Mouse (Mus musculus) C2C12 (cell line): Measurements from ENCODE around the gene Secisbp2. TPM values are rescaled to one million over a fixed set of nuclear protein-coding genes. Genes with fewer than 3 reads are reported as not detected.
"Not testable (repeated sequence)": the region's sequence is repeated elsewhere in the genome, so short reads cannot be mapped to it uniquely, and the experiment has no call there.

Experiments
- H3K27me3 ChIP-seq: one replicate; pipeline ENCODE4 v1.6.1; 2011; ENCODE audit not compliant: control insufficient read depth, insufficient read depth, insufficient read length
- H3K36me3 ChIP-seq: one replicate; pipeline ENCODE4 v1.6.1; 2011; ENCODE audit not compliant: control insufficient read depth, insufficient read depth
- H3K4me3 ChIP-seq: one replicate; pipeline ENCODE4 v1.5.1; 2011; ENCODE audit warnings: mild to moderate bottlenecking, control low read depth; ENCODE audit not compliant: poor library complexity, insufficient read depth, severe bottlenecking
- H3K79me2 ChIP-seq: one replicate; pipeline ENCODE4 v1.6.1; 2011; ENCODE audit not compliant: control insufficient read depth, insufficient read depth
- H3K79me3 ChIP-seq: one replicate; pipeline ENCODE4 v1.6.1; 2011; ENCODE audit warnings: low read depth, control low read depth
- H3ac ChIP-seq: one replicate; pipeline ENCODE3; 2011; ENCODE audit warnings: low read depth; ENCODE audit not compliant: control insufficient read depth, insufficient read length
- CEBPB ChIP-seq: IDR thresholded peaks from one replicate; pipeline ENCODE4 v1.6.1; 2011; ENCODE audit warnings: low read depth, mild to moderate bottlenecking, control low read depth, moderate library complexity
- CTCF ChIP-seq: IDR thresholded peaks from one replicate; pipeline ENCODE4 v1.5.1; 2011; ENCODE audit not compliant: control insufficient read depth, insufficient read depth, insufficient read length
- FOSL1 ChIP-seq: IDR thresholded peaks from one replicate; pipeline ENCODE4 v1.8.0; 2011; ENCODE audit warnings: mild to moderate bottlenecking, low read length; ENCODE audit not compliant: poor library complexity, insufficient read depth, severe bottlenecking
- MAX ChIP-seq: IDR thresholded peaks from one replicate; pipeline ENCODE4 v1.6.1; 2011; ENCODE audit warnings: mild to moderate bottlenecking, control low read depth
- MYOD1 ChIP-seq: IDR thresholded peaks from one replicate; pipeline ENCODE4 v1.6.1; 2011; ENCODE audit warnings: low read depth; ENCODE audit not compliant: control insufficient read depth, insufficient read length
- MYOG ChIP-seq: IDR thresholded peaks from one replicate; pipeline ENCODE4 v1.6.1; 2011; ENCODE audit not compliant: control insufficient read depth, insufficient read length; ENCODE audit errors: extremely low read depth
- USF1 ChIP-seq: IDR thresholded peaks from one replicate; pipeline ENCODE4 v1.6.1; 2011; ENCODE audit warnings: low read depth, mild to moderate bottlenecking, control low read depth, moderate library complexity
- polyA plus RNA-seq: library from polyadenylated mRNA; unstranded; fragments of >200 nt; fragmentation: generic; extraction: Trizol; gene quantifications from one replicate; pipeline ENCODE4 v1.2.1, GENCODE M21; 2012; ENCODE audit warnings: missing spikeins

The Secisbp2 gene
- polyA plus RNA-seq, 1 experiment = 6.1 TPM

DNA sequence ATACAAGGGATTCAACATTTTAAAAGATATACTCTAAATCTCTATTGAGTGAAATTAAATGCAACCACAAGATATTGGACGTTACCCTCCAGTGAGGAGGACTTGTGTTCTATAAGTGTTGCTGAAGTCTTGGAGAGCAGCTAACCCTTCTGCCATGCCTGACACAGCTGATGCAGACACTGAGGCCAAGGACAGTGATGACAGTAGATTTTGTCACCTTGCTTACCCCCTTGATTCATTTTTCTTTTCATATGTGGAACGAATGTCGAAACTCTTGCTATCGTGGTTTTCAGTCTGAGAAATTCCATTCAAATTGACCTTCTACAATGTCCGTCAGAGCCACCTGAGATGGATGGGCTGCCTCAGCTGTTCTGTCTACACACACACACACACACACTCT is 28.9 kb upstream of the Secisbp2 start:
- no peak overlapping the region for H3ac ChIP-seq
- H3K36me3 ChIP-seq = no peaks in the 10 kb centered on the region
- no peaks in the 10 kb centered on the region for H3K79me3 ChIP-seq
- H3K27me3 ChIP-seq = no peaks in the 10 kb centered on the region
- no peak overlapping the region for H3K4me3 ChIP-seq
- TF ChIP-seq MYOD1 (no peak), USF1 (no peak), FOSL1 (no peak), CTCF (no peak), CEBPB (no peak), MYOG (no peak), MAX (no peak)
- no peaks in the 10 kb centered on the region for H3K79me2 ChIP-seq

DNA sequence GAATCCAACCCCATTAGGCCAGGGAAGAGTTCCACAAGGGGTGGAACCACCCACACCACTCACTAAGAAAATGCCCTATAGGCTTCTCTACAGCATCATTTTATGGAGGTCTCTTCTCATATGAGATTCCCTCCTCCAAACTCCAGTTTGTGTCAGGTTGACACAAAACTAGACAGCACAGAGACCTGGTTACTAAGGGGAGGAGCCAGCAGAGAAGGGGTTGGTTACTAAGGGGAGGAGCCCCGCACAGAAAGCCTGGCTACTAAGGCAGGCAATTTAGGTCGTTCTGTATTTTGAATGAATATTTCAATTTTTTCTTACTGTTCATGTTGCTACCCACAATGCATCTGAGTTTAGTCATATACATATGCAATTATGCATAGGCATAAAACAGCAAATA is 27.8 kb upstream of the Secisbp2 start:
- no peak overlapping the region for H3K4me3 ChIP-seq
- no peak overlapping the region for H3ac ChIP-seq
- H3K36me3 ChIP-seq = no peaks in the 10 kb centered on the region
- H3K79me2 ChIP-seq = no peaks in the 10 kb centered on the region
- TF ChIP-seq USF1 (no peak), CTCF (no peak), FOSL1 (no peak), MAX (no peak), CEBPB (no peak), MYOD1 (no peak), MYOG (no peak)
- no peaks in the 10 kb centered on the region for H3K27me3 ChIP-seq
- no peaks in the 10 kb centered on the region for H3K79me3 ChIP-seq

DNA sequence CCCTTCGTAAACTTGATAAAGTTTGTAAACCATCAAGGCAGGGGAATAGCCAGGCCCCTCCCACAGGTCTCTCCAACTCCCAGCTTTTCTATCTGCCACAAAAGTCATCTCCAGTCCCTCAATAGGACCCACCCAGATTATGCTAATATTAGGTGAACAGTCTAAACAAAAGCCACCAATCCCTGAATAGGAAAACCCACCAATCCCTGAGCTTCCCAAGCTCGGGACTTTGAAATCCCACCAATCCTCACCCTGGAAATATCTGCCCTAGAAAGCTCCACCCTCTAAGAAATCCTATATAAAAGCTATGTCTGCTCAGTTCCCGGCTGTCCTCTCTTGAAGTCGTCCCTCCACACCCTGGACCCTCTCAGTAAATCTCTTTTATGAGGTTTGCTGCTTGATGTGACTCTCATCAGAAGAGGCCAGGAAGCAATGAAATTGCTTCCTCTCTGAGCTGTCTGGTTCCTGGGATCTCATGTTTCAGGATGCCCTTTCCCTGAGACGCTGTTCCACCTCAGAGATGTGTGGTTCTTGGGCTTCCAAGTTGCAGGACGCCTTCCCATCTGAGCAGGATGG is 23.1 kb upstream of the Secisbp2 start:
- H3ac ChIP-seq = no peak overlapping the region
- no peak for TF ChIP-seq CTCF
- no peak for TF ChIP-seq USF1
- no peak for TF ChIP-seq MAX
- no peak for TF ChIP-seq MYOG
- TF ChIP-seq CEBPB = no peak
- TF ChIP-seq FOSL1 = no peak
- no peak for TF ChIP-seq MYOD1
- H3K79me3 ChIP-seq = no peaks in the 10 kb centered on the region
- no peaks in the 10 kb centered on the region for H3K79me2 ChIP-seq
- no peaks in the 10 kb centered on the region for H3K36me3 ChIP-seq
- H3K27me3 ChIP-seq = no peaks in the 10 kb centered on the region
- no peak overlapping the region for H3K4me3 ChIP-seq

DNA sequence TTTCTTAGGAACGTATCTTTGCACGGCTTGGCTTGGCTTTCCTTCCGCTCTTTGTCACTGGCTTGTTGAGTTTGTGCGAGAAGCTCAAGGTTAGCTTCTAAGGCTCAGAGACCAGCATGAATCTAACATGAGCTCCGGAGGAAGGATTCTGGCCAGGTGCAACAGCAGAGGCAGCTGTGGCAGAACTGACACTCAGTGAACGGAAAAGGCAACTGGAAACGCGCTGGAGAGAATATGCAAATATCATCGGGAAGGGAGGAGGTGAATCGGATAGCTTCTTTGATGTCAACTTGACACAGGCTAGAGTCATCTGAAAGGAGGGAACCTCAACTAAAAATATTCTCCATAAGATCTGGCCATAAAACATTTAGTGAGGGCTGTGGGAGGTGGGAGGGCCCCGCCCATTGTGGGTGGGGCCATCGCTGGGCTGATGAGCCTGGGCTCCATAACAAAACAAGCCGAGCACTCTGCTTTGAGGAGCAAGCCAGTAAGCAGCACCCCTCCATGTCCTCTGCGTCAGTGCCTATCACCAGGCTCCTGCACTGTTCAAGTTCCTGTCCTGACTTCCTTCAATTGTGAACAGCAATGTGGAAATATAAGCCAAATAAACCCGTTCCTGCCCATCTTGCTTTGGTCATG is 20.0 kb upstream of the Secisbp2 start:
- H3K27me3 ChIP-seq = no peaks in the 10 kb centered on the region
- no peaks in the 10 kb centered on the region for H3K36me3 ChIP-seq
- no peaks in the 10 kb centered on the region for H3K79me3 ChIP-seq
- H3K79me2 ChIP-seq = no peaks in the 10 kb centered on the region
- TF ChIP-seq USF1 (no peak), CEBPB (no peak), MAX (no peak), FOSL1 (no peak), MYOG (no peak), MYOD1 (no peak), CTCF (no peak)
- H3ac ChIP-seq = no peak overlapping the region
- no peak overlapping the region for H3K4me3 ChIP-seq

DNA sequence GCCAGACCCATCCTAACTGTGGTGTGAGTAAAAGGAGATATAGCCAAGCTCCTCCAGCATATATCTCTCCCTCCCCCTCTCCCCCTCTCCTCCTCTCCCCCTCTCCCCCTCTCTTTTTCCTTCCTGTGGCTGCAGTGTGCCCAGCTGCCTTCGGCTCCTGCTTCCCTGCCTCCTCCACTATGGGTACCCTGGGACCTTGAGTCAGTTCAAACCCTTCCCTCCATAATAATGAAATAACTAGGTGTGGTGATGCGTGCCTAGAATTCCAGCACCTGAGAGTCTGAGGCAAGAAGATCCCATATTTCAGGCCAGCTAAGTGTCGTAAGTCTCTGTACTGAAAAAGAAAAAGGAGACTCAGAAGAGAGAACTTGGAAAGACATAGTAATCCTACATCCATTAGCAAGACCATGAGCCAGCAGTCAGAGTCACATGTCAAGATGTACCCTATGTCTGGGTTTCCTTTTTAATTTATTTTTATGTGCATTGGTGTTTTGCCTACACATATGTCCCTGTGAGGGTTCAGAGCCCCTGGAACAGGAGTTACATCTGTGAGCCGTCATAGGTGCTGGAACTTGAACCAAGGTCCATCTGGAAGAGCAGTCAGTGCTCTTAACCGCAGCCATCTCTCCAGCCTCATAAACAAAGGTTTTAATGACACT is 18.8 kb upstream of the Secisbp2 start:
- Histone ChIP-seq H3K36me3 (no peaks in the 10 kb centered on the region), H3K27me3 (no peaks in the 10 kb centered on the region), H3K79me2 (no peaks in the 10 kb centered on the region), H3K79me3 (no peaks in the 10 kb centered on the region), H3ac (no peak overlapping the region), H3K4me3 (no peak overlapping the region)
- TF ChIP-seq USF1 (no peak), CEBPB (no peak), MYOG (no peak), CTCF (no peak), MYOD1 (no peak), MAX (no peak), FOSL1 (no peak)

DNA sequence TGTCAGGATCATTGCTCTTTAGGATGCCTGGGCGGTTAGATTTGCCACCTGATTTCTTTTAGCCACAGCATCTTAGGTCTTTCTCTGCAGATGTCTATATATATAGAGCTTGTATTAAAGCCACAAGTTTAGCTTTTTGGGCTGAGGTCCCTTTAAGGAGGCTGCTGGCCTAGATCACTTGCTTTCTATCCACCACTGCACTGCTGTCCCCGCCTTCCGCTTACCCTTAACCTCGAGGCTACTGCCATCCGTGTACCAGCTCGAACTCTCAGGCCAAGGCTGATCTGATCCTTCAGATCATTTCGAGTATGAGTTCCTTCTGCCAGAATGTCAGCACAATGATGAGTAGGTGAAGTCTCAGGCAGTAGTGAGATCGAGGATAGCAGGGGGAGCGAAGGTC is 16.1 kb upstream of the Secisbp2 start:
- H3K4me3 ChIP-seq, H3ac ChIP-seq, H3K79me2 ChIP-seq, H3K27me3 ChIP-seq, H3K79me3 ChIP-seq, H3K36me3 ChIP-seq: not testable (repeated sequence)
